ENCODE assay signal across 7 mouse cellular contexts in genomic region chr14:62173835-62174530, GRCm38 (mm10).
A peak's percentile ranks its signal among the peaks of the same experiment; 100 is the strongest.
DNase-seq lines count a peak whose midpoint lies in the region; ATAC-seq and TF ChIP-seq lines count a peak whose summit lies in the region.

No protein-coding gene starts in this region.

- TF ChIP-seq POLR2A in heart, adult 2 months (IDR thresholded peaks at IDR 0.05; ENCODE audit: insufficient read depth, low read depth, low read length), result no peak

- TF ChIP-seq EP300 in heart, adult 2 months (IDR thresholded peaks at IDR 0.05; ENCODE audit: insufficient read depth, low read depth, low read length), result 0 out of 2 replicates have a peak, but pooled peaks have one; percentile 46

- H3K4me1 ChIP-seq in heart, adult 2 months (ENCODE audit: control insufficient read depth, insufficient read depth, low read length), result peaks cover 4% of the 10 kb centered on the region
- no peaks in the 10 kb centered on the region for H3K4me1 ChIP-seq in liver, embryonic 12.5 days

- no peaks in the 10 kb centered on the region for H3K27me3 ChIP-seq in heart, adult 2 months (ENCODE audit: control insufficient read depth, insufficient read depth, low read length)
- no peaks in the 10 kb centered on the region for H3K27me3 ChIP-seq in liver, embryonic 12.5 days (replicated peaks)

- no peak for ATAC-seq in erythroblast, adult 5-6 weeks (replicated peaks; ENCODE audit: low FRiP score, poor library complexity, severe bottlenecking)
- no peak for ATAC-seq in liver, embryonic 12.5 days

- no peak overlapping the region for H3K4me3 ChIP-seq in heart, adult 2 months
- no peak overlapping the region for H3K4me3 ChIP-seq in liver, embryonic 12.5 days

- no peak overlapping the region for H3K9ac ChIP-seq in heart, adult 2 months (ENCODE audit: low read depth, low read length)
- H3K9ac ChIP-seq in liver, embryonic 12.5 days, result no peak overlapping the region

- H3K36me3 ChIP-seq in heart, adult 2 months (ENCODE audit: control insufficient read depth, insufficient read depth, low read length), result peaks cover 2% of the 10 kb centered on the region; the same call in 1 of the 2 replicates
- no peaks in the 10 kb centered on the region for H3K36me3 ChIP-seq in liver, embryonic 12.5 days

- DNase-seq in adrenal gland, adult 18-20 months (ENCODE audit: low spot score in 2 of 2), result peak; percentile 59 to 63
- DNase-seq in brain, adult 2 months (ENCODE audit: low read depth, low spot score), result peak; percentile 91
- DNase-seq in heart, adult 2 months, result peak; percentile 64 to 80
- DNase-seq in layer of hippocampus, postnatal 25 days (ENCODE audit: extremely low spot score in 1 of 2, low spot score in 1 of 2), result peak; percentile 44 to 76
- DNase-seq in right cerebral cortex, adult 18-20 months, result peak; percentile 69

- no peak overlapping the region for H3K4me2 ChIP-seq in liver, embryonic 12.5 days

- H3K9me3 ChIP-seq in liver, embryonic 12.5 days (replicated peaks), result no peaks in the 10 kb centered on the region

- intact Hi-C loops in heart, adult 2 months (cut with DNase I), result loop anchor here (10.0 kb wide), 2 partner anchors 119 to 489 kb away; no protein-coding TSS in a partner anchor

- TF ChIP-seq CTCF in heart, adult 2 months (IDR thresholded peaks at IDR 0.05), result peak; percentile 24

- 37% methylated on average over 16 of the region's 16 CpGs for WGBS in heart, adult 2 months
- WGBS in liver, embryonic 12.5 days (ENCODE audit: insufficient replicate concordance), result 66% methylated on average over 16 of the region's 16 CpGs

- H3K27ac ChIP-seq in heart, adult 2 months, result peak overlapping the region; percentile 81
- H3K27ac ChIP-seq in liver, embryonic 12.5 days, result no peak overlapping the region

- no peaks in the 10 kb centered on the region for H3K79me2 ChIP-seq in heart, adult 2 months (replicated peaks; ENCODE audit: control insufficient read depth, insufficient read depth, low read length)
